Mouse (Mus musculus) ES-E14 (cell line): ENCODE results near the gene Bglap2. TPM values are rescaled to one million over a fixed set of nuclear protein-coding genes. Genes with fewer than 3 reads are reported as not detected.
A peak's percentile ranks its signal among the peaks of the same experiment; 100 is the strongest.
"Not testable (repeated sequence)": the region's sequence is repeated elsewhere in the genome, so short reads cannot be mapped to it uniquely, and the experiment has no call there.

Experiments
- DNase-seq: peaks from one replicate; pipeline ENCODE4 v3.0.0-alpha.2; 2013; ENCODE audit warnings: low read depth, low spot score
- H3K27ac ChIP-seq: 2 replicates; pipeline ENCODE4 v1.5.1; 2012; ENCODE audit warnings: low read depth, mild to moderate bottlenecking, low read length, moderate library complexity, mixed read lengths; ENCODE audit not compliant: poor library complexity, insufficient read depth, severe bottlenecking
- H3K36me3 ChIP-seq: 2 replicates; pipeline ENCODE4 v1.6.1; 2012; ENCODE audit warnings: mild to moderate bottlenecking, low read length, moderate library complexity, mixed read lengths; ENCODE audit not compliant: control insufficient read depth, poor library complexity, insufficient read depth, severe bottlenecking
- H3K4me1 ChIP-seq, 2 experiments: fragments of 150-350 bp in 1 of 2; sonication (generic) in 1 of 2; 2 replicates each; pipeline ENCODE4 v1.6.1; 2012; ENCODE audit warnings: low read length in 2 of 2, mild to moderate bottlenecking in 1 of 2, mixed read lengths in 1 of 2; ENCODE audit not compliant: control insufficient read depth in 2 of 2, insufficient read depth in 2 of 2, poor library complexity in 1 of 2
- H3K4me3 ChIP-seq, 2 experiments: fragments of 150-350 bp in 1 of 2; sonication (generic) in 1 of 2; 2 replicates each; pipeline ENCODE4 v1.5.1; 2012; ENCODE audit warnings: low read length in 2 of 2, low read depth in 1 of 2, mild to moderate bottlenecking in 1 of 2, mixed read lengths in 1 of 2; ENCODE audit not compliant: insufficient read depth in 1 of 2, poor library complexity in 1 of 2, severe bottlenecking in 1 of 2
- H3K9ac ChIP-seq: 2 replicates; pipeline ENCODE4 v1.6.1; 2012; ENCODE audit warnings: low read depth, mild to moderate bottlenecking, low read length, mixed read lengths; ENCODE audit not compliant: poor library complexity, insufficient read depth, severe bottlenecking
- H3K9me3 ChIP-seq: fragments of 150-350 bp; sonication (generic); 2 replicates; pipeline ENCODE4 v1.6.1; 2012; ENCODE audit warnings: low read depth, mild to moderate bottlenecking, low read length; ENCODE audit not compliant: control insufficient read depth, insufficient read depth
- CHD2 ChIP-seq: IDR thresholded peaks from 2 replicates; pipeline ENCODE4 v1.6.1; 2014; ENCODE audit warnings: mild to moderate bottlenecking, low read depth, low read length, inconsistent platforms
- HCFC1 ChIP-seq: IDR thresholded peaks from 2 replicates; pipeline ENCODE4 v1.6.1; 2012; ENCODE audit warnings: low read length, inconsistent platforms, borderline replicate concordance; ENCODE audit not compliant: insufficient read depth
- MAFK ChIP-seq: IDR thresholded peaks from 2 replicates; pipeline ENCODE4 v1.6.1; 2014; ENCODE audit warnings: mild to moderate bottlenecking, low read depth, low read length, inconsistent platforms; ENCODE audit not compliant: insufficient read depth
- ZC3H11A ChIP-seq: IDR thresholded peaks from 2 replicates; pipeline ENCODE4 v1.6.1; 2012; ENCODE audit warnings: low read depth, mild to moderate bottlenecking, inconsistent platforms, low read length, borderline replicate concordance
- ZNF384 ChIP-seq: IDR thresholded peaks from 2 replicates; pipeline ENCODE4 v1.6.1; 2012; ENCODE audit warnings: low read depth, low read length, inconsistent platforms
- in situ Hi-C, 2 experiments: fragments of 600-800 bp; cut with MboI; formaldehyde crosslinking; loops; one replicate each; pipeline ENCODE4 v1.15.1; 2025; ENCODE audit warnings: low sequenced_read_pairs in 2 of 2, inconsistent platforms in 1 of 2; ENCODE audit not compliant: unreplicated experiment in 2 of 2
- total RNA-seq: library from RNA; depleted of rRNA; stranded (reverse); fragments of 300-350 nt; gene quantifications from 2 replicates; pipeline ENCODE4 v1.2.3, GENCODE M21; 2012; rRNA removed

Bglap2 gene
- not detected in 2 replicates for total RNA-seq

DNA sequence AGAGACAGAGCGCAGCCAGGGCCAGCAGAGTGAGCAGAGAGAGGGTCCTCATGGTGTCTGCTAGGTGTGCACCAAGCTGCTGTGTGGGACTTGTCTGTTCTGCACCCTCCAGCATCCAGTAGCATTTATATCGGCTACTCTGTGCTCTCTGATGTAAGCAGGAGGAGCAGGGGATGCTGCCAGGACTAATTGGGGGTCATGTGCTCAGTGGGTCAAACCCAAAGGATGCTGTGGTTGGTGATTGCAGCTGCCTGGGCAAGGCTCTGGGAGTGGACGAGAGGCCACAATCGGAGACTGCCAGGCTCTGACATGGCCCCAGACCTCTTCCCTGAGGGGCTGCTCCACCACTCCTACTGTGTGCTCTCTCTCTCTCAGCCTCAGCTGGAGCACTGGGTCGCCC is at the start of gene Bglap2:
Gene Bglap2 (minus strand): TSS at position 101 of the 400 bp plus-strand sequence.
- H3K9me3 ChIP-seq, H3K27ac ChIP-seq, H3K4me3 ChIP-seq, H3K9ac ChIP-seq, in situ Hi-C loops, H3K4me1 ChIP-seq, H3K36me3 ChIP-seq, DNase-seq: not testable (repeated sequence)

DNA sequence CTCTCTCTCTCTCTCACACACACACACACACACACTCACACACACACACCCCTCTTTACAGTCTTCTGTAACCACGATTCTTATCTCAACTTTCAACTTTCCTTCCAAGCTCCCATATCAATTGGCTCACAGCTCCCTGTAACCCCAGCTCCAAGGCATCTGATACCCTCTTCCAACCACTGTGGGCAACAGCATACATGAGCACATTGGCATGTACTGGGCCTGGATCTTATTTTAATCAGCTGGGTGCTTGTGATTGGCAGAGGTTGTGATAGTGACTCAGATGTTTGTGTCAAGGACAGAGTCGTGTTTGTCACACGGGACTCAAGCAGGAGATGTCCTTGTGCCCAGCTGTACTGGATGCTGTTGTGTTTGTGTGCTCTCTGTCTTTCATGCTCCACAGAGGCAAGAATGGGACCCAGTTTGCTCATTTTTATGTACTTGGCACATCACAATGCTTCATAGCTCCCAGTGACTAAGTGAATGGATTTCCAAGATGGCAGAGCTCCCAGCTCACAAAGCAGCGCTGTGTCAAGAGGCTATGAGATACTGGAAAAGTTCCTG is 48.9 kb upstream of the Bglap2 start:
- in situ Hi-C loops = no loop called here
- TF ChIP-seq HCFC1 (no peak), ZNF384 (no peak), ZC3H11A (no peak), CHD2 (no peak), MAFK (no peak)
- H3K9ac ChIP-seq = 0 out of 2 replicates have a peak overlapping the region, but pooled peaks have one; percentile 16
- no peak for DNase-seq
- no peaks in the 10 kb centered on the region for H3K9me3 ChIP-seq
- no peaks in the 10 kb centered on the region for H3K36me3 ChIP-seq
- H3K4me3 ChIP-seq = no peak overlapping the region
- H3K4me1 ChIP-seq = peaks cover 2 to 5% of the 10 kb centered on the region in 2 experiments; a peak in 2 of 4 replicates
- H3K27ac ChIP-seq = no peak overlapping the region

DNA sequence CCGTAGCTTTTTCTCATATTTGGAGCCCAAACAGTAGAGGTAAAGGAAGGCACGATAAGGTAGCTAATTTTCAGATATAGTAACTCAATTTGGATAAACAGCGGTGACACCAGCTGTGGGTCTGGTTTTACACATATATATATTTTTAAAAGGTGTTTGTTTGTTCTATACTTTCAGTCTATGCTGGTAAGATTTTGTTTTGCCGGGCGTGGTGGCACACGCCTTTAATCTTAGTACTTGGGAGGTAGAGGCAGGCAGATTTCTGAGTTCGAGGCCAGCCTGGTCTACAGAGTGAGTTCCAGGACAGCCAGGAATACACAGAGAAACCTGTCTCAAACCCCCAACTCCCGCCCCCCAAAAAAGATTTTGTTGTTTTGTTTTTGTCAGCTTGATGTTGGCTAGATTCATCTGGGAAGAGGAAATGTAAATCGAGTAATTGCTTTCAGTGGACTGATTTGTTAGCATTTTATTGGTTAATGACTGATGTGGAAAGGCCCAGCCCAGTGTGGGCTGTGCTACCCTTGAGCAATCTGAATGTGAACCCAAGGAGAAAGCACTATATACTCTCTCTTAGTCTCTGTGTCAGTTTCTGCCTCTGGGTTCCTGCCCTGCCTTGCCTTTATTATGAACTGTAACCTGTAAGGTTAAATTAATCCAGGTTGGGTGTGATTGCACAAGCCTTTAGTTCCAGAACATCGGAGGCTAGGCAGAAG is 47.4 kb upstream of the Bglap2 start:
- TF ChIP-seq ZC3H11A = no peak
- no peak for TF ChIP-seq ZNF384
- TF ChIP-seq HCFC1 = no peak
- TF ChIP-seq CHD2 = no peak
- no peak for TF ChIP-seq MAFK
- no peak overlapping the region for H3K27ac ChIP-seq
- H3K4me3 ChIP-seq = peak overlapping the region in 1 of 2 experiments; percentile 27; a peak in 2 of 4 replicates

DNA sequence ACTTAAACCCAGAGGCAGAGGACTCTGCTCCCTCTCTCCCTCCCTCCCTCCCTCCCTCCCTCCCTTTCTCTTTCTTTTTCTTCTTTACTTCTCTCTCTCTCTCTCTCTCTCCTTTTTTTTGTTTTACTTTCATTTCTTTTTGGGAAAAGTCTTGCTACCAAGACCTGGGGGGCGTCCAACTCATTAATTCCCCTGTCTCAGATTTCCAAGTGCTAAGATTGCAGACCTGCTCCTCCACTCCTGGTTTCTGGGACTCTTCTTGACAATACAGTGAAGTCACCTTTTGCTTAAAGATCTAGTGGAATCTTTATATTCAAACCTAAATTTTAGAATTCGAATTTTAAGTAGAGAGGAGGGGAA is 46.8 kb upstream of the Bglap2 start:
- H3K27ac ChIP-seq = no peak overlapping the region
- H3K4me3 ChIP-seq = peak overlapping the region in 1 of 2 experiments; percentile 27; a peak in 2 of 4 replicates

More for the DNA sequence above, 47.4 kb upstream of the Bglap2 start:
- in situ Hi-C loops = no loop called here
- Histone ChIP-seq H3K9me3 (no peaks in the 10 kb centered on the region), H3K9ac (no peak overlapping the region), H3K4me1 (peaks cover 2 to 11% of the 10 kb centered on the region in 2 experiments; a peak in 3 of 4 replicates), H3K36me3 (peaks cover 4% of the 10 kb centered on the region; the same call in 1 of the 2 replicates)
- no peak for DNase-seq

More for the DNA sequence above, 46.8 kb upstream of the Bglap2 start:
- in situ Hi-C loops = no loop called here
- peaks cover 2 to 11% of the 10 kb centered on the region in 2 experiments; a peak in 3 of 4 replicates for H3K4me1 ChIP-seq
- no peaks in the 10 kb centered on the region for H3K9me3 ChIP-seq
- TF ChIP-seq HCFC1 (no peak), ZC3H11A (no peak), ZNF384 (no peak), MAFK (no peak), CHD2 (no peak)
- DNase-seq = no peak
- peaks cover 9% of the 10 kb centered on the region; the same call in 1 of the 2 replicates for H3K36me3 ChIP-seq
- no peak overlapping the region for H3K9ac ChIP-seq
